Mouse (Mus musculus): ENCODE measurements around the gene Fam189a2. TPM values are rescaled to one million over a fixed set of nuclear protein-coding genes. Genes with fewer than 3 reads are reported as not detected.

The Fam189a2 gene
- polyA plus RNA-seq, 1 experiment from 2014 or later = 0.25 TPM

Other genes starting within 250 kb of the Fam189a2 start
- 14.5 and 17.3 TPM in 2 replicates for gene Tjp2, start 194.0 kb upstream of the Fam189a2 start, polyA plus RNA-seq (2015; fragmentation: Nextera tagmentation; extraction: Ambion mirVana)
- gene Fxn, start 249.6 kb upstream of the Fam189a2 start, polyA plus RNA-seq (2015; fragmentation: Nextera tagmentation; extraction: Ambion mirVana) = 56.6 and 60.8 TPM in 2 replicates

All from limb, embryonic 13.5 days (tissue).